Mouse (Mus musculus) thymus, postnatal 10 days (tissue): Measurements from ENCODE around the gene Gucy1a1.

Experiments
- DNase-seq, 2 experiments: peaks; one replicate each; pipeline ENCODE4 v3.0.0; 2021; ENCODE audit warnings: low spot score in 2 of 2

Gene Gucy1a1

GRCm38 (mm10) chr3:82074201-82074851, 71.3 kb downstream of the Gucy1a1 start, which contains the start of gene Gucy1b1:
Gene Gucy1b1 (minus strand): TSS chr3:82074689.
- DNase-seq, result peak; percentile 53 to 58

GRCm38 (mm10) chr3:82073741-82074181, 71.8 kb downstream of the Gucy1a1 start:
- peak; percentile 12 to 31 for DNase-seq

GRCm38 (mm10) chr3:82067830-82068229, 77.8 kb downstream of the Gucy1a1 start:
- no peak for DNase-seq

GRCm38 (mm10) chr3:82061402-82062180, 84.0 kb downstream of the Gucy1a1 start:
- DNase-seq, result no peak

DNA sequence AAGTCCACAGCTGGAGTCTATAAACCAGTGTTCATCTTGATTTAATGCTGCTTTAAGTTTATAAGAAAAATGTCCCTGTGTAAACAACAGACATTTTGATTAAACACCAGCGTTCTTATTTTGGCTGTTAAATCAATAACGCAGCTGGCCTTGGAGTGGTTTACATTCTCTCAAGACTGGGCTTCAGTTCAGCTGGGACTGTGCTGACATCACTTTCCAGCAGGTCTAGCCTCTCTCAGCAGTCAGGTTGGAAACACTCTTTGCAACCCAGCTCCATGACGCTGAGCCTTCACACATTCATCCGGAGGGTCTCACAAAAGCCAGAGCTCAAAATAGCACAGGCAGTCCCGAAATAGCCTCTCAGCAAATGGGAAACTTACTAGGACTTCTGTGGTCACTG, 88.4 kb downstream of the Gucy1a1 start:
- no peak for DNase-seq

DNA sequence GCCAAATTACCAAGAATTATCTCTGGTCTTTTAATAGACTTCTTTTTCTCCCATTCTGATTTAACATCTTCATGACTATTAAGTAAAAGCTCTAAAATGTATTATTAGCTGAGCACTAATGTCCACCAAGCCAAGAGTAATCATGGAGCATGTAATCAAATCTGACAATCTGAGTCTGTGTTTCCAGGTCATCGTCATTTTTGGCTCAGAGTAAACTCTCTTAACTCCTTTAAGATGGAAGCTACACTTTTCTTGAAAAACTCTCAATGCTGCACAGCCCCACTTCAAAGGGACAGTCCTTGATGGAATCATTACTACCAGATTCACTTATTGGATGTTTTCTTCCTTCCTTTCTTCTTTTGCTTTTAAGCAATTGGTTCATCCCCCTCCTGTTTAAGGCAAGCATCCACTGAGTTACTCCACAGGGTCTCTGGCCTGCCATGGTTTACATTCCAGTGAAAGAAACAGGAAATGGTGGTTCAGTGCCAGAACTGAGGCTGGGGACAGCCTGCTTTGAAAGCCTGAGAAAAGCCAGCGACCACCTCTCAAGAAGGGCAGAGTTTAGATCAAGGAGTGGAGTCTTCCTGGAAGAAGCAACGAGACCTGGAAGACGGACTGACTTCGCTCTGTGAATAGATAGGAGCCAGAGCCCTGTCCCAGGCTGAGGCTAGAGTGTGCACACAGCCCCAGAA, 91.2 kb downstream of the Gucy1a1 start:
- no peak for DNase-seq

- DNase-seq, result no peak
Observed at GRCm38 (mm10) chr3:82052029-82052428, 93.6 kb downstream of the Gucy1a1 start.

GRCm38 (mm10) chr3:82051468-82051867, 94.1 kb downstream of the Gucy1a1 start:
- no peak for DNase-seq

GRCm38 (mm10) chr3:82048681-82049080, 96.9 kb downstream of the Gucy1a1 start:
- DNase-seq, result no peak

DNA sequence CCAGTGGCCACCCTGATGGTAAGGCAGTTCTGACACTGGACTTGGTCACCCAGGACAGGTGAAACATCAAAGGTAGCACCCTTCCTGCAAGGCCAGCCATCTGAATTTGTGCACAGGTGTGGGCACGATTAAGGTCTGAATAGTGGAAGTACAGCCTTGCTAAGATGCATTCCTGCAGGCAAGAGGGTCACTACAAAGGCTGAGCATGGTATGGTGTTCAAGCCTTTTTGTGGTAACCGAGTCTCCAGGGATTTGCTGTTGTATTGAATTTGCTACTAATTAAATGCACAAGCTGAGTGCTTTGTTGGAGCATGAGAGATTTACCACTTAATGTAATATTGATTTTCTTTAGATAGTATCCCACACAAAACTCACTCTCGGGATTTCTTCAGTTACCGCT, 97.5 kb downstream of the Gucy1a1 start:
- DNase-seq, result no peak

- peak in 1 of 2 experiments; percentile 14 for DNase-seq
Observed at GRCm38 (mm10) chr3:82047100-82047753, 98.4 kb downstream of the Gucy1a1 start.

DNA sequence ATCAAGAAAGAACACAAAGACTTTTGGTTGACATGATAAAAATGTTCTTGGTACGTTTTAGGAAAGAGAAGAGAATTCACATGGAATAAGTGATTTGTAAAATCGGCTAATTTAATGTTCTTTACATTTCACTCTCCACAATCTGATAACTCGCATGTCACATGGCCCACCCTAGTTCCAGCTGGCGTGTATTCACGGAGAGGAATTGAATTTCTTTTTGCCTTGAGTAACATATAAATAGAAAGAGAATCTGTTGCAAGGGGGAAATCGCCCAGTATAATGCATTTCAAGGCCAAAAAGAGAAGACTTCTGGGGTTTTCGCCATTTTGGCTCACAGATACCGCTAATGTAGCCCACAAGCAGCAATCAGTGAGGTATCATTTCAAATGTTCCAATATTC, 99.5 kb downstream of the Gucy1a1 start:
- no peak for DNase-seq

GRCm38 (mm10) chr3:82044902-82045301, 100.7 kb downstream of the Gucy1a1 start:
- DNase-seq, result no peak

- DNase-seq, result no peak
Observed at GRCm38 (mm10) chr3:82043676-82044075, 101.9 kb downstream of the Gucy1a1 start.
